Mouse (Mus musculus): ENCODE data around the gene Majin.

- TF ChIP-seq CTCF (IDR thresholded peaks at IDR 0.05; ENCODE audit: extremely low read depth, insufficient read depth, insufficient read length, insufficient replicate concordance) (peak; percentile 93), POLR2A (IDR thresholded peaks at IDR 0.05; ENCODE audit: low read depth, low read length) (no peak)
These were observed 84.0 kb downstream of the Majin start for GRCm38 (mm10) chr19:6268170-6268528.

Data from spleen, adult 2 months (tissue).